ENCODE assay signal across 9 mouse cellular contexts in the genomic region with DNA sequence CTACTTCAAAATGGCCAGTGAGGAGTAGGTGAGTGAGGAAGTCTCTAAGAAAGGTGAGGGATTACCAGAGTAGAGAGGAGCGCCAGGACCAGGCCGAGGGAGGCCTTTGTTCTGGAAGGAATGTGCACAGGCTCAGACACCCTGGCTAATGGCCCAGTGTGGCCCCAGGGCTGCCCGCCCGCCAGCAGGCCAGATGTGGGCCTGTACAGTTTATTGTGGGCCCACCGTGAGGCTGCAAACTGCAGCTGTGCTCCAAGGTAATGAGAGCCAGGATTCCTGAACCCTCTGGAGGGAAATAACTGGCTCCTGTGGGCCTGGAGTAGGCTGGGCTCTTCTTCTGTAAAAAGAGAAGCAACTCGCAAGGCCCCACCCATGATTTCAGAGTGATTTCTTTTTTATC. TPM values are rescaled to one million over a fixed set of nuclear protein-coding genes. Genes with fewer than 3 reads are reported as not detected.
A peak's percentile ranks its signal among the peaks of the same experiment; 100 is the strongest.
DNase-seq lines count a peak whose midpoint lies in the region; ATAC-seq and TF ChIP-seq lines count a peak whose summit lies in the region.
"Had no signal": no experiment of that assay in that cellular context is flagged by ENCODE, and none has a peak within 500 bp of the region (broad histone marks: within the 10 kb centered on the region; RNA-seq: fewer than 3 reads in every experiment).

No protein-coding gene starts in this region.

- 58% methylated on average over 6 of the region's 6 CpGs for WGBS in kidney, postnatal 0 days

- peaks cover 27% of the 10 kb centered on the region for H3K4me1 ChIP-seq in kidney, postnatal 0 days (replicated peaks; ENCODE audit: insufficient read depth, low read length)

- peak overlapping the region; percentile 67 for H3K27ac ChIP-seq in kidney, postnatal 0 days
- H3K27ac ChIP-seq: forebrain, embryonic 12.5 days had no signal

- H3K4me2 ChIP-seq in kidney, postnatal 0 days (ENCODE audit: low read length) = no peak overlapping the region
- H3K4me2 ChIP-seq: forebrain, embryonic 12.5 days had no signal

- no peak for TF ChIP-seq CTCF in kidney, postnatal 0 days (IDR thresholded peaks at IDR 0.05; ENCODE audit: low read depth)

- DNase-seq in 3134 (ENCODE audit: extremely low read depth, insufficient read length, low spot score) (peak; percentile 86), NIH3T3 (ENCODE audit: low read depth) (peak; percentile 83)
- DNase-seq in gastrocnemius, postnatal 25 days = peak; percentile 76
- no peak for DNase-seq in kidney, postnatal 0 days (ENCODE audit: low spot score)
- DNase-seq in ovary, adult 18-20 months (ENCODE audit: low spot score) = no peak
- no peak for DNase-seq in thymus, postnatal 10 days (ENCODE audit: low spot score in 2 of 2)
- no peak for DNase-seq in cerebellum, adult 8-10 months
- DNase-seq in layer of hippocampus, postnatal 36 days = no peak

- H3K9ac ChIP-seq in kidney, postnatal 0 days (ENCODE audit: low read depth, low read length) = no peak overlapping the region
- H3K9ac ChIP-seq: forebrain, embryonic 12.5 days had no signal

- 0 out of 2 replicates have a peak, but pooled peaks cover 5% of the 10 kb centered on the region for H3K36me3 ChIP-seq in kidney, postnatal 0 days (ENCODE audit: insufficient read depth, low read length)
- H3K36me3 ChIP-seq: forebrain, embryonic 12.5 days had no signal

- ATAC-seq in kidney, postnatal 0 days (replicated peaks; ENCODE audit: low FRiP score, low read depth) = no peak

- no peaks in the 10 kb centered on the region for H3K9me3 ChIP-seq in kidney, postnatal 0 days (replicated peaks; ENCODE audit: low read length)
- H3K9me3 ChIP-seq: forebrain, embryonic 12.5 days had no signal

- H3K4me3 ChIP-seq in kidney, postnatal 0 days (replicated peaks; ENCODE audit: low read depth, low read length) = no peak overlapping the region
- H3K4me3 ChIP-seq: forebrain, embryonic 12.5 days had no signal

- no peaks in the 10 kb centered on the region for H3K27me3 ChIP-seq in kidney, postnatal 0 days (ENCODE audit: insufficient read depth, low read length)

RNA-seq across cellular contexts. Expression of a gene that starts 5.3 kb away (rescaled TPM):
- total RNA-seq in gastrocnemius, postnatal 25 days (2021) = 1 to 10 TPM; 6.6 to 7.1 TPM
- 17.6 and 18.2 TPM in 2 replicates for polyA plus RNA-seq in kidney, postnatal 0 days (2015; fragmentation: Nextera tagmentation; extraction: Ambion mirVana)
- total RNA-seq in layer of hippocampus, postnatal 36 days (2021) = 10 to 100 TPM; 43.4 to 59.0 TPM

Comparison
In these comparisons a context has a peak if more than half of its experiments do, and no peak if none do; other contexts are left out.
1. DNase-seq: peak in 3134 (single experiment), NIH3T3 (single experiment) and gastrocnemius, postnatal 25 days (single experiment); none in kidney, postnatal 0 days (single experiment), ovary, adult 18-20 months (single experiment), thymus, postnatal 10 days (0 of 2), cerebellum, adult 8-10 months (single experiment) and layer of hippocampus, postnatal 36 days (0 of 2).
2. RNA of a gene that starts 5.3 kb away (total RNA-seq): 43.4 to 59.0 TPM in layer of hippocampus, postnatal 36 days; 6.6 to 7.1 TPM in gastrocnemius, postnatal 25 days; every median in the first group is over 4 times any median in the second.